Mouse (Mus musculus) erythroid progenitor cell, adult 5-6 weeks (primary cell): Measurements from ENCODE around the gene Dph2. TPM values are rescaled to one million over a fixed set of nuclear protein-coding genes. Genes with fewer than 3 reads are reported as not detected.
A peak's percentile ranks its signal among the peaks of the same experiment; 100 is the strongest.

Source experiments
- ATAC-seq: replicated peaks from 2 replicates; pipeline ENCODE4 v1.8.0; 2016; ENCODE audit warnings: moderate number of reproducible peaks, mild to moderate bottlenecking, moderate TSS enrichment, inconsistent platforms; ENCODE audit not compliant: poor library complexity, low FRiP score, severe bottlenecking
- total RNA-seq, 2 experiments: library from RNA; stranded (forward) in 1 of 2; stranded (reverse) in 1 of 2; fragments of 150-400 nt in 1 of 2; fragments of 186-747, 209-891 nt in 1 of 2; gene quantifications; 2 replicates each; pipeline versions ENCODE4 v1.2.3 to v1.2.4; 2015 to 2017; ENCODE audit warnings: low replicate concordance in 2 of 2

Dph2 gene
- total RNA-seq, 2 experiments from 2014 or later: 0.84 to 5.9 TPM

- no peak for ATAC-seq
Measured at GRCm38 (mm10) chr4:117882701-117883691, 8.8 kb downstream of the Dph2 start, which contains the start of gene B4galt2. TSS of gene B4galt2 (minus strand) at chr4:117883487.

- ATAC-seq: no peak
Measured at GRCm38 (mm10) chr4:117878703-117879102, 13.1 kb downstream of the Dph2 start.

GRCm38 (mm10) chr4:117878301-117878700, 13.5 kb downstream of the Dph2 start:
- no peak for ATAC-seq

- ATAC-seq: no peak
Measured at GRCm38 (mm10) chr4:117873615-117874014, 18.2 kb downstream of the Dph2 start.

- ATAC-seq: no peak
Measured at GRCm38 (mm10) chr4:117872471-117872886, 19.4 kb downstream of the Dph2 start, which contains the start of gene Ccdc24. TSS of gene Ccdc24 (minus strand) at chr4:117872557.

- ATAC-seq: no peak
Measured at GRCm38 (mm10) chr4:117871787-117872186, 20.0 kb downstream of the Dph2 start.

GRCm38 (mm10) chr4:117870437-117870836, 21.4 kb downstream of the Dph2 start:
- peak; percentile 22 for ATAC-seq

GRCm38 (mm10) chr4:117869317-117869716, 22.5 kb downstream of the Dph2 start:
- no peak for ATAC-seq

- 0 out of 2 replicates have a peak, but pooled peaks have one; percentile 12 for ATAC-seq
Measured at GRCm38 (mm10) chr4:117867823-117868222, 24.0 kb downstream of the Dph2 start.

- no peak for ATAC-seq
Measured at GRCm38 (mm10) chr4:117867000-117867399, 24.8 kb downstream of the Dph2 start.

- ATAC-seq: no peak
Measured at GRCm38 (mm10) chr4:117866083-117866482, 25.7 kb downstream of the Dph2 start.

GRCm38 (mm10) chr4:117862823-117863222, 29.0 kb downstream of the Dph2 start:
- 0 out of 2 replicates have a peak, but pooled peaks have one; percentile 10 for ATAC-seq

GRCm38 (mm10) chr4:117860570-117860969, 31.3 kb downstream of the Dph2 start:
- ATAC-seq: no peak

GRCm38 (mm10) chr4:117858794-117859193, 33.0 kb downstream of the Dph2 start:
- ATAC-seq: peak; percentile 47

GRCm38 (mm10) chr4:117855146-117855545, 36.7 kb downstream of the Dph2 start:
- no peak for ATAC-seq

GRCm38 (mm10) chr4:117852152-117852868, 39.5 kb downstream of the Dph2 start:
- no peak for ATAC-seq

GRCm38 (mm10) chr4:117850871-117851270, 41.0 kb downstream of the Dph2 start:
- no peak for ATAC-seq

- no peak for ATAC-seq
Measured at GRCm38 (mm10) chr4:117850176-117850575, 41.7 kb downstream of the Dph2 start.

- ATAC-seq: no peak
Measured at GRCm38 (mm10) chr4:117849506-117849905, 42.3 kb downstream of the Dph2 start.

- ATAC-seq: no peak
Measured at GRCm38 (mm10) chr4:117849063-117849462, 42.8 kb downstream of the Dph2 start.
